Mouse (Mus musculus): Measurements from ENCODE around the gene Pnmal1. TPM values are rescaled to one million over a fixed set of nuclear protein-coding genes. Genes with fewer than 3 reads are reported as not detected.
A peak's percentile ranks its signal among the peaks of the same experiment; 100 is the strongest.

Gene Pnmal1
- polyA plus RNA-seq, 1 experiment from 2014 or later: 1.5 TPM

- no peak for DNase-seq (ENCODE audit: low spot score)
- Histone ChIP-seq H3K27ac (no peak overlapping the region), H3K27me3 (ENCODE audit: low read depth, poor library complexity, severe bottlenecking) (no peaks in the 10 kb centered on the region), H3K4me1 (no peaks in the 10 kb centered on the region), H3K9me3 (replicated peaks) (no peaks in the 10 kb centered on the region), H3K36me3 (no peaks in the 10 kb centered on the region), H3K4me3 (no peak overlapping the region)
- 48% methylated on average over 14 of the region's 14 CpGs for WGBS
Measured at GRCm38 (mm10) chr7:16932704-16933577, 26.5 kb upstream of the Pnmal1 start.

- H3K27ac ChIP-seq: no peak overlapping the region
- no peaks in the 10 kb centered on the region for H3K9me3 ChIP-seq (replicated peaks)
- DNase-seq (ENCODE audit: low spot score): no peak
- 0 out of 2 replicates have a peak, but pooled peaks cover 3% of the 10 kb centered on the region for H3K4me1 ChIP-seq
- no peaks in the 10 kb centered on the region for H3K27me3 ChIP-seq (ENCODE audit: low read depth, poor library complexity, severe bottlenecking)
- no peak overlapping the region for H3K4me3 ChIP-seq
- WGBS: 40% methylated on average over 4 of the region's 4 CpGs
- H3K36me3 ChIP-seq: no peaks in the 10 kb centered on the region
Measured at GRCm38 (mm10) chr7:16937312-16937711, 22.2 kb upstream of the Pnmal1 start.

DNA sequence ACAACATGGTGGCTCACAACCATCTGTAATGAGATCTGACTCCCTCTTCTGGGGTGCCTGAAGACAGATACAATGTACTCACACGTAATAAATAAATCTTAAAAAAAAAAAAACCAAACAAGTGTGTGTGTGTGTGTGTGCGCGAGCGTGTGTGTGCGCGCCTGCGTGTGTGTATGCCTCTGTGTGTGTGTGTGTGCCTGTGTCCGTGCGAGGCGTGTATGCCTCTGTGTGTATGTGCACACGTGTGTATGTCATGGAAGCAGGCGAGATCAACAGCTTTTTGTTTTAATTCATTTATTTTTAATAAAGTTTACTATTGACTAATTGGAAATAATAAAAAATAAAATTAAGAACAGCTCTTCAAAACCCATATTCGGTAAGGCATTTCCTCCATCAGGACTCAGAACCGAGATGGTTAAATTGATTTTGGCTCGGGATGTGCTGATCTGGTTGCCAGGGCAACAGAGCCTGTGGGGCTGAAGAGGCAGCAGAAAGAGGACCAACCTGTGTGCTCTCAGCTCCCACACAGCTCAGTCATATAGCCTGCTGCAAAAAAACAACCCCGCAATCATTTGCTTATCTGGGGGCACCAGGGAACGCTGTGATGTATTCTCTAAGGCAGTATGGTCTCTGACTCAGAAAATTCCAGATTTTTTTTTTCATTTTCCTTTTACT lies 21.2 kb upstream of the Pnmal1 start:
- H3K4me1 ChIP-seq: 0 out of 2 replicates have a peak, but pooled peaks cover 3% of the 10 kb centered on the region
- H3K27me3 ChIP-seq (ENCODE audit: low read depth, poor library complexity, severe bottlenecking): no peaks in the 10 kb centered on the region
- WGBS: 77% methylated on average over 17 of the region's 17 CpGs
- H3K36me3 ChIP-seq: no peaks in the 10 kb centered on the region
- H3K4me3 ChIP-seq: no peak overlapping the region
- DNase-seq (ENCODE audit: low spot score): no peak
- no peak overlapping the region for H3K27ac ChIP-seq
- H3K9me3 ChIP-seq (replicated peaks): no peaks in the 10 kb centered on the region

GRCm38 (mm10) chr7:16940292-16940691 lies 19.2 kb upstream of the Pnmal1 start:
- Histone ChIP-seq H3K27me3 (ENCODE audit: low read depth, poor library complexity, severe bottlenecking) (peaks cover 8% of the 10 kb centered on the region), H3K27ac (no peak overlapping the region), H3K4me3 (no peak overlapping the region), H3K4me1 (peaks cover 21% of the 10 kb centered on the region), H3K9me3 (replicated peaks) (no peaks in the 10 kb centered on the region), H3K36me3 (no peaks in the 10 kb centered on the region)
- 68% methylated on average over 7 of the region's 7 CpGs for WGBS
- no peak for DNase-seq (ENCODE audit: low spot score)

GRCm38 (mm10) chr7:16942861-16943260 lies 16.6 kb upstream of the Pnmal1 start:
- Histone ChIP-seq H3K27ac (no peak overlapping the region), H3K4me3 (no peak overlapping the region), H3K36me3 (no peaks in the 10 kb centered on the region), H3K9me3 (replicated peaks) (no peaks in the 10 kb centered on the region), H3K27me3 (ENCODE audit: low read depth, poor library complexity, severe bottlenecking) (peaks cover 33% of the 10 kb centered on the region), H3K4me1 (peaks cover 46% of the 10 kb centered on the region)
- no peak for DNase-seq (ENCODE audit: low spot score)
- WGBS: 72% methylated on average over 4 of the region's 4 CpGs

DNA sequence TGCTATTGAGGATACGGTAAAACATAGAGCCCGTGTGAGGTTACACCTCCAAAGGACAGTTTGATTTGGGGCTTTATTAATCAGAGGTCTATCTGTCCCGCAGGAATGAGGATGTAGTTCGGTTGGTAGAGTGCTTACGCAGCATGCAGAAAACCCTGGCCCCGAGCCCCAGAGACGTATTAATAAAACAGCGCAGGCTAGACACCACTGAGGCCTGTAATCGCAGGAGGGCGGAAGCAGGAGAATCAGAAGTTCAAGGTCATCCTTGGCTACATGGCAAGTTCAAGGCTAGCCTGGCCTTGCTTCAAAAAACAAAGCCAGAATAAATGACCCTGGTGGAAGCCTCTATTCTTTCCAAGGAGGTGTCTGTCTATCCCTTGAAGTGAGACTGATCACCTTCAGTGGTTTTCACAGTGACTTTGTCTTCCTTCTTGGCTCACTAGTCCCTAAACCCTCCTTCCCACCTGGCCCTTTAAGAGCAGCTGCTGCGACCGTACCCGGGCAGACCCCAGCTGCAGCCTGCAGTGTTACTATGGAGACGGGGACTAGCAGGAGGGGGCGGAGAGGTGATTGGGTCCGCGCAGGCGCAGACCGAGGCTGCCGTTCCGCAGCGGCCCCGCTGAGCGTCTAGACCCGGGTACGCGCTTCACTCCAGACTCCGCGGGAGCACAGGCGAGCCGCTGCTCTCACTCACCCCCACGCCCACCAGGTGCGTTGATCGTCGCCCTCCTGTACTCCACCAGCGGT lies 15.2 kb upstream of the Pnmal1 start, which contains the start of gene Pnmal2:
TSS of gene Pnmal2 (plus strand) at position 622 of the 747 bp plus-strand sequence.
- DNase-seq (ENCODE audit: low spot score): peak; percentile 94
- Histone ChIP-seq H3K4me1 (peaks cover 49% of the 10 kb centered on the region), H3K27ac (peak within 1 kb of the TSS; percentile 86), H3K36me3 (no peaks in the 10 kb centered on the region), H3K27me3 (ENCODE audit: low read depth, poor library complexity, severe bottlenecking) (peaks cover 47% of the 10 kb centered on the region), H3K4me3 (peak within 1 kb of the TSS; percentile 72), H3K9me3 (replicated peaks) (no peaks in the 10 kb centered on the region)
- 16% methylated on average over 36 of the region's 36 CpGs for WGBS

- H3K4me3 ChIP-seq: peak overlapping the region; percentile 72
- no peak for DNase-seq (ENCODE audit: low spot score)
- no peaks in the 10 kb centered on the region for H3K9me3 ChIP-seq (replicated peaks)
- H3K27me3 ChIP-seq (ENCODE audit: low read depth, poor library complexity, severe bottlenecking): peaks cover 54% of the 10 kb centered on the region
- under 1% methylated on average over 22 of the region's 22 CpGs for WGBS
- H3K27ac ChIP-seq: peak overlapping the region; percentile 86
- no peaks in the 10 kb centered on the region for H3K36me3 ChIP-seq
- H3K4me1 ChIP-seq: peaks cover 53% of the 10 kb centered on the region
Measured at GRCm38 (mm10) chr7:16944808-16945315, 14.6 kb upstream of the Pnmal1 start.

DNA sequence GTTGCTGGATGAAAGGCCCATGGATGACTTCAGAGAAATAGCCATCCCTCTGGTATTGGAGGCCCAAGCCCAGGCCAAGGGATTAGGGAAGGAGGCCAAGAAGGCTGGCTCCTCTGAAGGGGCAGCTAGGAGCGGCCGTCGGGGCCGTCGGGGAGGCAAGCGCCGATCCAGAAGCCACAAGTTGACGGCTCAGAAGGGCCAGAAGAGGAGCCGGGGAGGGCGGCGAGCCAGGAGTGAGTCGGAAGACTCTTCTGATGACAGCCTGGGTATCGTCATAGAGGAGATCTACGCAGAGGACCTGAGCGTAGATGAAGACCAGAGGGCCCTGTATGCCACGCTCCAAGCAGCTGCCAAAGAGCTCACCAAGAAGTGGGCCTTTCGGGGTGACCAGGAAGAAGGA lies 14.1 kb upstream of the Pnmal1 start:
- Histone ChIP-seq H3K4me3 (peak overlapping the region; percentile 72), H3K4me1 (peaks cover 56% of the 10 kb centered on the region), H3K36me3 (no peaks in the 10 kb centered on the region), H3K9me3 (replicated peaks) (no peaks in the 10 kb centered on the region), H3K27me3 (ENCODE audit: low read depth, poor library complexity, severe bottlenecking) (peaks cover 56% of the 10 kb centered on the region), H3K27ac (peak overlapping the region; percentile 86)
- DNase-seq (ENCODE audit: low spot score): no peak
- 10% methylated on average over 17 of the region's 17 CpGs for WGBS

- Histone ChIP-seq H3K4me1 (peaks cover 57% of the 10 kb centered on the region), H3K36me3 (no peaks in the 10 kb centered on the region), H3K27ac (peak overlapping the region; percentile 43), H3K27me3 (ENCODE audit: low read depth, poor library complexity, severe bottlenecking) (peaks cover 56% of the 10 kb centered on the region), H3K4me3 (peak overlapping the region; percentile 49), H3K9me3 (replicated peaks) (no peaks in the 10 kb centered on the region)
- DNase-seq (ENCODE audit: low spot score): peak; percentile 56
- 3% methylated on average over 53 of the region's 53 CpGs for WGBS
Measured at GRCm38 (mm10) chr7:16946441-16947348, 12.8 kb upstream of the Pnmal1 start.

DNA sequence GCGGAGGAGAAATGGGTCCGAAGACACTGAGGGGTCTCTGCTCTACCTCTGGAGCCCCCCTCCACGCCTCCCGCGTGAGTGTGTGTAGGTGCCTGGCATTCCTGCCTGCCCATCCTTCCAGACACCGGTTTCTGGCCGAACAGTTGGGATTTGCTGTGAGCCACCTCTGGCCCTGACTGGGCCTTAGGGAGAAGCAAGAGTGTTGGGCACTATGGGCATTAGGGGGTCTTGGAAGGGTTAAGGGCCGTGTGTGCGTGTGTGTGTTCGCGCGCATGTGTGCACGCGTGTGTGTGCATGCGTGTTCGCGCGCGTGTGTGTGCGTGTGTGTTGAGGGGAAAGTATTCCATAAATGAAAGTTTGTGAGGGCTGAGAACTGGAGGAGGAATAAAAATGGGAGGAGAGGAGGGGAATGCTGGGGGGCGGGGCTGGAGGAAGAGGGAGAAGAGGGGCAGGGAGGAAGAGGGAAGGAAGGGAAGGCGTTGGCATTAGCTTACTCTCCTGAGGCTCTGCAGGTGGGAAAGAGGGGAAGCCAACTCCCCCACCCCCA lies 12.1 kb upstream of the Pnmal1 start:
- no peak for DNase-seq (ENCODE audit: low spot score)
- Histone ChIP-seq H3K36me3 (no peaks in the 10 kb centered on the region), H3K4me3 (peak overlapping the region; percentile 49), H3K27me3 (ENCODE audit: low read depth, poor library complexity, severe bottlenecking) (peaks cover 56% of the 10 kb centered on the region), H3K9me3 (replicated peaks) (no peaks in the 10 kb centered on the region), H3K4me1 (peaks cover 57% of the 10 kb centered on the region), H3K27ac (peak overlapping the region; percentile 43; the same call in 1 of the 2 replicates)
- WGBS: 15% methylated on average over 22 of the region's 22 CpGs

DNA sequence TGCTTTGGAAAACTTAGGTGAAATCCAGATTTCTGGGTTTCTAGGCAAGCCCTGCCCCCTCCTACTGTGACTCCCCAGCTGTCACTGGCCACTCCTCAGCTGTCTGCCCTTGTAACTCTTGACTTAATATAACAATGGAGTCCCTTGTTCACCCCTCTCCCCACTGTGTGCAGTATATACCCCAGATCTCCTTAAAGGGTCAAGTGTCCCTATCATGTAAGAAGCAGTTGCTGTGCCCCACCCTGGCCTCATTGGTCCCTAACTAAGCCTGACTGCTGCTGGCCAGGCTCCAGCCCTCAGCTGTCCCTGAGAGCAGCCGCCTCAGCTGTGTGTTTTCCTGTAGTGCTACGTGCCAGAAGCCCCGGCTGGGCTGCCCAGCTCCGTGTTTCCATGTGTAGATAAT lies 11.5 kb upstream of the Pnmal1 start:
- H3K36me3 ChIP-seq: no peaks in the 10 kb centered on the region
- H3K27ac ChIP-seq: no peak overlapping the region; the same call in 1 of the 2 replicates
- 22% methylated on average over 4 of the region's 4 CpGs for WGBS
- peak; percentile 42 for DNase-seq (ENCODE audit: low spot score)
- H3K9me3 ChIP-seq (replicated peaks): no peaks in the 10 kb centered on the region
- H3K27me3 ChIP-seq (ENCODE audit: low read depth, poor library complexity, severe bottlenecking): peaks cover 56% of the 10 kb centered on the region
- H3K4me1 ChIP-seq: peaks cover 57% of the 10 kb centered on the region
- peak overlapping the region; percentile 49; the same call in 1 of the 2 replicates for H3K4me3 ChIP-seq

Measured in limb, embryonic 10.5 days (tissue).